Mouse (Mus musculus): ENCODE results near the gene Phf13. TPM values are rescaled to one million over a fixed set of nuclear protein-coding genes. Genes with fewer than 3 reads are reported as not detected.
A peak's percentile ranks its signal among the peaks of the same experiment; 100 is the strongest.

The Phf13 gene
- total RNA-seq, 2 experiments from 2014 or later, result 7.6 to 8.5 TPM

DNA sequence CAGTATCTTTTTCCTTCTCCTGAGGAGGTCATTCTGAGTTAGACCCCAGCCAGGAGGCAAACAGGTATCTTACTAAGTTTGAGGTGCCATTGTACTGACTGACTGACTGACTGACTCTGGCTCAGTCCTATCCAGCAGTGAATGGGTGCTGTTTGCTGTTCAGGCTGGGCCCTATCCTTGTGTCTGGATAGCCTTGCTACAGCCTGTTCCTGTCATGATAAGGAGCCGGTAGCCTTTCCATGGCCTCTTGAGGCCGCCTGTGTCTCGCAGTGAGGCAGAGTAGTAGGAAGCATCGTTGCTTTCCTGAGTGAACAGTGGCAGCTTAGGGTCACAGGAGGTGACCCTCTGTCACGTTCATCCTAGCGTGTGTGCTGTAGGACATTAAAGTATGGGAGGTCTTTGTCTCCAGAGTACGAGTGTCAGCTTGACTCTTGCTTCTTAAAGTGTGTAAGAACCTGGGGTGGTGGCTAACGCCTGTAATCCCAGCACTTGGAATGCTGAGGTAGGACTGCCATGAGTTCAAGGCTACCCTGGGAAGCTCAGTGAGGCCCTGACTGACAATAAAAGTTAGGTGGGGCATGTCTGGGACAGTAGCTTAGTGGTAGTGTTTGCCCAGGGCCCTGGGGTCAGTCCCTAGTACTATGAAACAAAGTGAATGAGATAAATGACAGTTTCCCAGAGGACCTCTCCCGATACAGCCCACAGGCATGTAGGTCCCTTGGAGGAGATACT lies 38.3 kb downstream of the Phf13 start:
- intact Hi-C loops (cut with DNase I), result no loop called here
- no peak for DNase-seq

DNA sequence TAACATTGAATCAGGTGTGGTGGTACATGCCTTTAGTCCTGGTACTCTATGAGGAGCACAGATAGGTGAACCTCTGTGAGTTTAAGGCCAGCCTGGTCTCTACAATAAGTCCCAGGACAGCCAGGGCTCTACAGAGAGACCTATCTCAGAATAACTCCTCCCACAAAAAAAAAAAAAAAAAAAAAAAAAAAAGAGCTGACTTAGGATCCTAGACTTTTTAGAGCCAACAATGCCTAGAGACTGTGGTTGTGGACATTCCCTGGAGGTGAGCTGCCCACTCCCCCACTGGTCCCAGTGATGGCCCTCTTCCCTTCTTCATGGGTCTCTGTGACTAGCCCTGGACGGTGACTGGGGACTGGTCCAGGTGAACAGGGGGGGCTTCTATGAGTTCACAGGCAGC lies 40.3 kb downstream of the Phf13 start:
- DNase-seq, result no peak
- intact Hi-C loops (cut with DNase I), result no loop called here

DNA sequence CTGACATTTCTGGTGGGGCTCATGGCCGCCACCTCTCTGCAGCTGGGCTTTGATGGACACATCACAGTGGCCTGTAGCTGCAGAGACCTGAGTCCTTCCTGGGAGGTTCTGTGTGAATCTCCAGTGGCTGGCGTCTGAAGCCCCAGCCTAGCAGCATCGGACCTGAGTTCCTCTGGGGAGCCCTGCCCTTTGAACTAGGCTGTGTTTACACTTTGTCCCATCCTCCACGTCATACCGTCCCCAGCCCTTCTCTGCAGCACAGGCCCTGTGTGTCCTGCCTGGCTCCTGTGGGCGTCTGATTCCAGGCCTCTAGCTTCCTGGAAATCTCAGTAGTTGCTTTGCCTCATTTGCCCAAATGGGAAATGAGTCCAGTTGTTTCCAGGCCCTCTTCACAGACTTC lies 42.8 kb downstream of the Phf13 start:
- intact Hi-C loops (cut with DNase I), result no loop called here
- DNase-seq, result no peak

DNA sequence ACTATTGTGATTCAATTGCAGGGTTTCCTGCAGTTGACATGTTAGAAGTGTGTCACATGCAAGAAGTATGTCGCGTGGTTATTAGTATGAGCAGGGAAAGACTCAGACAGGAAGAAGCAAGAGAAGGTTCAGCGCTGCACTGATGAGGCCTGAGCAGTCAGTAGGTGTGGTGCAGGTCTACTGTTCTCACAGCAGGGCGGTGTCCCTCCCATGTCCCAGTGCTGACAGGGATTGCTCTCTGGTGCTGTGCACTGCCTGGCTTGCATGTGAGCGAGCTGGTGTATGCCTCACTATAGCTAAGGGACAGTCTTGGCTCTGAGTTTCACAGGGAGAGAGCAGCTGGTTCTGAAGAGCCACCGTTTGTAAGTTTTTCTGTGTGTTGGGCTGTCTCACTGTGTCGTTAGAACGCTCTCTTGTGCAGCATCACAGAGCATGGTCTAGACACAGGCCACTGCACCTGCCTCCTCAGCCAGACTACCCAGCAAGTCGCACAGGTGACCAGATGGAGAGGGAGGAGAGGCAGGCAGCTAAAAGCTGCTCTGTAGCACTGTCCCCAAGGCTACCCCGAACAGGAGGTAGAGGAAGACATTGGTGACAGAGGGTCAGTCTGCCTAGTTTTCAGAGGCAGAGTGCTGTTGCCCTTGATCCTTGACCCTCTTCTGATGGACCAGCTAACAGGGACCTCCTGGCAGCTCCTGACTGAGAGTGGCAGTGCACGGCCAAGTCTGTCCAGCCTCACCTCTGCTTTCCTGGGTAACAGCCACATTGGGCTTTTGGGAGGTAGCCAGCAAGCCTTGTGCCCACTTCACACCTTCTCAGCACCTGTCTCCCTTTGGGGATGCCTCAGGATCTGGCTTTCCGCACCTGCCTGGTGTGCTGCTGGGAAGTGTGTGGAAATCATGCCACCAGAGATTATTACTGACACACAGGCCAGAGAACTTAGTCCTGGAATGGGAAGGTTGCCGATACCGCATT lies 47.3 kb downstream of the Phf13 start:
- intact Hi-C loops (cut with DNase I), result no loop called here
- DNase-seq, result peak in 1 of 2 experiments; percentile 29

DNA sequence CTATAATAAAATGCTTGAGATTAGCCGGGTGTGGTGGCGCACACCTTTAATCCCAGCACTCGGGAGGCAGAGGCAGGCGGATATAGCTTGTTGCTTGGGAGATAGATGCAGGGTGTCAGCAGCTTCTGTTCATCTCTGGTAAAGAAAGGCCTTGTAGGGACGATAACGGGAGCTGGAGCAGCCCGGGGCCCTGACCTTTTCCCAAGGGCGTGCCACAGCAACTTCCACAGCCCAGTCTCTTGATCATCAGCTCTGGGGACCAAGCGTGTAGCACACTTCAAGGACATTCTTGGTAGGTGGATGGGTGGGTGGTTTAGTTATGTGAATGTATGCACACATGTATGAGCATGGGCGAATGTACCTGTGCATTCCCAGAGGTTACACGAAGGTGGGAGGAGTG lies 49.8 kb downstream of the Phf13 start:
- DNase-seq, result no peak
- intact Hi-C loops (cut with DNase I), result no loop called here

Other genes with a start within 250 kb of the Phf13 start
- gene Camta1, start 134.4 kb downstream of the Phf13 start, total RNA-seq (2021), result 100 to 1,000 TPM; 193 to 199 TPM
- gene Dnajc11, start 62.6 kb downstream of the Phf13 start, total RNA-seq (2021), result 100 to 1,000 TPM in 1 of 2 experiments, 10 to 100 TPM in 1; 94.7 to 103 TPM
- gene Thap3, start 7.3 kb downstream of the Phf13 start, total RNA-seq (2021), result 10 to 100 TPM; 13.9 to 14.5 TPM
- 10 to 100 TPM; 53.0 to 56.9 TPM for gene Klhl21, start 12.5 kb upstream of the Phf13 start, total RNA-seq (2021)
- gene Zbtb48, start 31.4 kb upstream of the Phf13 start, total RNA-seq (2021), result 1 to 10 TPM; 4.7 to 7.5 TPM
- under 1 TPM in 1 of 2 experiments, not detected in 1; 0.07 TPM for gene Tas1r1, start 42.3 kb upstream of the Phf13 start, total RNA-seq (2021)
- 10 to 100 TPM; 10.5 to 10.9 TPM for gene Nol9, start 43.1 kb upstream of the Phf13 start, total RNA-seq (2021)
- gene Plekhg5, start 76.2 kb upstream of the Phf13 start, total RNA-seq (2021), result 10 to 100 TPM; 27.0 to 28.9 TPM
- 1 to 10 TPM; 4.0 to 6.7 TPM for gene Tnfrsf25, start 119.7 kb upstream of the Phf13 start, total RNA-seq (2021)
- 1 to 10 TPM; 1.4 to 2.0 TPM for gene Espn, start 156.1 kb upstream of the Phf13 start, total RNA-seq (2021)
- not detected for gene Hes2, start 162.6 kb upstream of the Phf13 start, total RNA-seq (2021)
- 10 to 100 TPM; 37.3 to 39.3 TPM for gene Acot7, start 181.9 kb upstream of the Phf13 start, total RNA-seq (2021)

All from heart, postnatal 14 days (tissue).